Mouse (Mus musculus): ENCODE measurements at regions not wholly inside any gene's neighbourhood (a gene's known extent, or its start where the extent isn't known, plus 50 kb on each side); places are given as distances from the start of the nearest gene placed in this dataset.

- TF ChIP-seq ZKSCAN1 (IDR thresholded peaks at IDR 0.05; ENCODE audit: low read depth, low read length) = no peak
- TF ChIP-seq MYB (IDR thresholded peaks at IDR 0.05; ENCODE audit: low read depth, low read length) = no peak
- no peak for TF ChIP-seq RCOR1 (IDR thresholded peaks at IDR 0.05; ENCODE audit: low read depth, low read length)
- no peak overlapping the region for H3K4me3 ChIP-seq (ENCODE audit: control insufficient read depth in 1 of 2, insufficient read depth in 1 of 2, low read depth in 2 of 2, low read length in 2 of 2)
- H3K4me1 ChIP-seq (ENCODE audit: control insufficient read depth in 1 of 2, insufficient read depth in 2 of 2, low read length in 2 of 2) = no peaks in the 10 kb centered on the region
- DNase-seq (ENCODE audit: low read depth, low spot score) = no peak
- H3K9me3 ChIP-seq (replicated peaks; ENCODE audit: insufficient read depth, low read length) = no peaks in the 10 kb centered on the region
- no peaks in the 10 kb centered on the region for H3K79me2 ChIP-seq (ENCODE audit: control insufficient read depth, insufficient read depth, low read length, poor library complexity)
- peaks cover 0 to 11% of the 10 kb centered on the region in 2 experiments; a peak in 3 of 4 replicates for H3K27me3 ChIP-seq (ENCODE audit: control insufficient read depth in 1 of 2, insufficient read depth in 2 of 2, low read length in 2 of 2)
- no peaks in the 10 kb centered on the region for H3K36me3 ChIP-seq (ENCODE audit: control insufficient read depth in 1 of 2, insufficient read depth in 2 of 2, low read length in 2 of 2)
- no peak overlapping the region for H3K9ac ChIP-seq (ENCODE audit: control insufficient read depth, low read depth, low read length, poor library complexity, severe bottlenecking)
- no peak overlapping the region for H3K27ac ChIP-seq (ENCODE audit: control insufficient read depth, low read depth, low read length)
Measured at GRCm38 (mm10) chr2:92856047-92856446, 58.9 kb upstream of the Syt13 start.

GRCm38 (mm10) chr2:92860502-92861197 is 54.2 kb upstream of the Syt13 start:
- no peak for DNase-seq (ENCODE audit: low read depth, low spot score)
- H3K27me3 ChIP-seq (ENCODE audit: control insufficient read depth in 1 of 2, insufficient read depth in 2 of 2, low read length in 2 of 2) = peaks cover 4 to 6% of the 10 kb centered on the region in 2 experiments; a peak in 3 of 4 replicates
- TF ChIP-seq UBTF (IDR thresholded peaks at IDR 0.05; ENCODE audit: borderline replicate concordance, insufficient read depth, low read depth, low read length) = no peak
- TF ChIP-seq BHLHE40 (IDR thresholded peaks at IDR 0.05; ENCODE audit: borderline replicate concordance, low read depth, low read length) = no peak
- no peak for TF ChIP-seq EP300 (IDR thresholded peaks at IDR 0.05; ENCODE audit: low read depth in 1 of 2, low read length in 2 of 2)
- TF ChIP-seq ZKSCAN1 (IDR thresholded peaks at IDR 0.05; ENCODE audit: low read depth, low read length) = no peak
- H3K4me1 ChIP-seq (ENCODE audit: control insufficient read depth in 1 of 2, insufficient read depth in 2 of 2, low read length in 2 of 2) = no peaks in the 10 kb centered on the region
- H3K79me2 ChIP-seq (ENCODE audit: control insufficient read depth, insufficient read depth, low read length, poor library complexity) = no peaks in the 10 kb centered on the region
- H3K9ac ChIP-seq (ENCODE audit: control insufficient read depth, low read depth, low read length, poor library complexity, severe bottlenecking) = no peak overlapping the region
- H3K27ac ChIP-seq (ENCODE audit: control insufficient read depth, low read depth, low read length) = no peak overlapping the region
- no peaks in the 10 kb centered on the region for H3K36me3 ChIP-seq (ENCODE audit: control insufficient read depth in 1 of 2, insufficient read depth in 2 of 2, low read length in 2 of 2)
- no peaks in the 10 kb centered on the region for H3K9me3 ChIP-seq (replicated peaks; ENCODE audit: insufficient read depth, low read length)
- no peak overlapping the region for H3K4me3 ChIP-seq (ENCODE audit: control insufficient read depth in 1 of 2, insufficient read depth in 1 of 2, low read depth in 2 of 2, low read length in 2 of 2)
